Mouse (Mus musculus): ENCODE measurements at regions not wholly inside any gene's neighbourhood (a gene's known extent, or its start where the extent isn't known, plus 50 kb on each side); places are given as distances from the start of the nearest gene placed in this dataset.
"Not testable (repeated sequence)": the region's sequence is repeated elsewhere in the genome, so short reads cannot be mapped to it uniquely, and the experiment has no call there.

DNA sequence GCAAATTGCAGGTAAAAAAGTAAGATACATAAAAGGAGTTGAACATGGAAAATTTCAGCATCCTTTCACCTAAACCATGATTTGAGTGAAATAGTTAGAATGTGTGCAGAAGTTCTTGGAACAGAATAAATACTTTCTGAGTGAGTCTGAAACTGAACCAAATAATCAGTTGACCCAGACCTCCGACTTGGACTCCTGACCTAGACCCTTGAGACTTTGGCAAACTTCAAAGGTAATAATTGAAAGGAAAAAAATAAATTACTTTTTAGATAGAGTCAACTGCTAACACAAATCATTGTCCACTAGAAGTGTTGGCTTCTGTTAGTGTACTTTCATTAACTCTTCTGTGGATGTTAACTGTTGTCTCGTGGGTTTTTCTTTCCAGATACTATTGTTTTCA is 460.6 kb upstream of the Htr2a start:
- DNase-seq: no peak
- intact Hi-C loops (cut with DNase I): no loop called here

DNA sequence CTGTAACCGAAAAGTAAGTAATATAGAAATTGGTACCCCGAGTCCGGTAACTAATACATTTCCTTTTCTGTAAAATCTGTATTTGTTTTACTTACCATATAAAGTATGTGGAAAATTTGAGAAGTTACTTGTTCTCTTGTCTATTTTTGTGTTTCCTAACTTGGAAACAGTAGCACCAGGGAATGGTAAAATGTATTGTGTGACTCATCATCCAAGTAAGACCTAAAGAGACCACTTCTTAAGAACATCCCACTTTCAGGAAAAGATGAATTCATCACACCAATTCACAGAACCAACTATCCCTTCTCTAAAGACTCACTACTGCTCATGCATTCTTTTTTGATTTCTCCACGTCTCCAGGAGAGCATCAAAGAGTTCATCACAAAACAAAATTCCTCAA is 457.6 kb upstream of the Htr2a start:
- no peak for DNase-seq
- intact Hi-C loops (cut with DNase I): no loop called here

DNA sequence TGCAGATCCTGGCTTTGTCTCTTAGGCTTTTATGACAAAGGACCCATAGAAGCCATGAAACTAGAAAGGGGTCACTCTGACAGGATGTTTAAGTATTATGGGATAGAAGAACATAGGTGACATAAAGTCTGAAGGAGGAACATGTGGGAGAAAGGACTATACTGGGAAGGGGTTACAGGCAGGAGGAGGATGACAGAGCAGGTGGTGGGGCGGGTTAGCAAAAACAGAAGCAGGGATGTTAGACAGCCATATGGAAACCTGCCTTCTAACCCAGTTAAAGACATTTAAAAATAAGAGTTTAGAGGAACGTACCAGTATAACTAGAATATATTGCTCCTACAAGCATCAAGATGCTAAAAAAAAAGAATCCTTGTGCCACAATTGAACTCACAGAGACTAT is 438.9 kb upstream of the Htr2a start:
- no peak for DNase-seq
- intact Hi-C loops (cut with DNase I): no loop called here

- intact Hi-C loops (cut with DNase I): no loop called here
- DNase-seq: no peak
Observed at GRCm38 (mm10) chr14:74205011-74205410, 435.6 kb upstream of the Htr2a start.

DNA sequence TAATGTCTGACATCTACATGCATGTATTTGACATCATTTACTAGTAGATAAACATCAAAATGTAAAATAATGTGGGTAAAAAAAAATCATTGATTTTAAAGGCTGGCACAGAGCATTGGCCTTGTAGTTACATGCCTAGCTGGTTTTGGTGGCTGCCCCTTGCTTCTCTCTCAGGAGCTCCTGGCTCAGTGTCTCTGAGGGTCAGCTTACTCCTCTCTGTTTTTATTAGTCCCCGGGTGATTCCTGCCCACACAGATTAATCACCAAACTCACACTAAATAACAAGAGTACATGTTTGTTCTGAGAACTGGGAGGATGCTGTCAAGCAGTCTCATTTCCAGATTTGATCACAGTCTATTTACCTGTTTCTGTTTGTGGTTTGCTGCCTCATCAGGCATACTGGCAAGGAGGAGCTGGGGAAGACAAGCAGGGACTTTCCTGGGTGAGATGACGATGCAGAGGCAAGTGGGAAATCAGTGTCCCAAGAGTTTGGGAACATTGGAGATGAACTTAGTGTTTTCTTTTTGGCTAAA is 422.7 kb upstream of the Htr2a start:
- DNase-seq: no peak
- intact Hi-C loops (cut with DNase I): no loop called here

DNA sequence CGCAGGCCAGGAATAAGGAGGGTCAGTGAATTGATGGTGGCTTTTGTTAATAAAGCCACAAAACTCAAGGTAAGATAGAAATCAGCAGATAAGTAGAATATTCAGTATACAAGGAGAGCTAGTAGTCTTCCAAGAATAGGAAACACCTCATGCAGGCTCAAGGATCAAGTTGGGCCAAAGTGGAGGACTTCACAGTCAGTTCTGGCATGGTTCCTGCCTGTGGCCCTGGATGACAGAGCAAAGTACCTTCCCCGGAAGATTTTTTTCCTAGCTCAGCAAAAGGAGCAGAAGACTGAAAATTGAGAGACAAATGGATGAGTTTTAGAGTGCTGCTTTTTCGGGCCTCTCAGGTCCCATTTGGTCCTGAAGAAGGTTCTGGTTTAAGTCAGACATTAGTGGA is 420.9 kb upstream of the Htr2a start:
- DNase-seq: no peak
- intact Hi-C loops (cut with DNase I): no loop called here

- intact Hi-C loops (cut with DNase I): no loop called here
Observed at GRCm38 (mm10) chr14:74222093-74222492, 418.5 kb upstream of the Htr2a start.

GRCm38 (mm10) chr14:74229560-74230187 is 411.0 kb upstream of the Htr2a start:
- no peak for DNase-seq
- intact Hi-C loops (cut with DNase I): no loop called here

More at GRCm38 (mm10) chr14:74222093-74222492, 418.5 kb upstream of the Htr2a start:
- no peak for DNase-seq

- intact Hi-C loops (cut with DNase I): no loop called here
- no peak for DNase-seq
Observed at GRCm38 (mm10) chr14:74240212-74240611, 400.4 kb upstream of the Htr2a start.

GRCm38 (mm10) chr14:74249263-74249878 is 391.3 kb upstream of the Htr2a start:
- intact Hi-C loops (cut with DNase I): no loop called here
- DNase-seq: no peak

GRCm38 (mm10) chr14:74250021-74250420 is 390.6 kb upstream of the Htr2a start:
- DNase-seq: no peak
- intact Hi-C loops (cut with DNase I): no loop called here

GRCm38 (mm10) chr14:74252189-74253145 is 388.2 kb upstream of the Htr2a start:
- intact Hi-C loops (cut with DNase I): no loop called here
- DNase-seq: no peak

- no peak for DNase-seq
- intact Hi-C loops (cut with DNase I): no loop called here
Observed at GRCm38 (mm10) chr14:74255000-74255399, 385.6 kb upstream of the Htr2a start.

DNA sequence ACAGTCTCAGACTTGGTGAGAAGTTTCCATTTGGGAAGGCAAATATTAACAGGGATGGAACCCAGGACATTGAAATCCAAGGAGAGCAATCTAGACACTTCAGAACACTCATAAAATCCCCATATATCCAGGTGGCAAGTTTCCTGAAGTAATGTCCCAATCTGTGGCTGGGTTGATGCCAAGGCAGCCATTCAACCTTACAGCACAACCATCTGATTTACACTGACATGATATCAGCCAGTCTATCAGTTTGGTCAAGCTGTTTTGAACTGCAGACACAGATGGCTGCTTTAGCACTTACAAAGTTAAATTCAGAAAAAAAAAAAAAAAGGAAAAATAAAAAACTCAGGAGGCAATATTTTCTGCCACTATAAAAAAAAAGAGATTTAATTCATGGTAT is 381.2 kb upstream of the Htr2a start:
- intact Hi-C loops (cut with DNase I): no loop called here
- DNase-seq: no peak

DNA sequence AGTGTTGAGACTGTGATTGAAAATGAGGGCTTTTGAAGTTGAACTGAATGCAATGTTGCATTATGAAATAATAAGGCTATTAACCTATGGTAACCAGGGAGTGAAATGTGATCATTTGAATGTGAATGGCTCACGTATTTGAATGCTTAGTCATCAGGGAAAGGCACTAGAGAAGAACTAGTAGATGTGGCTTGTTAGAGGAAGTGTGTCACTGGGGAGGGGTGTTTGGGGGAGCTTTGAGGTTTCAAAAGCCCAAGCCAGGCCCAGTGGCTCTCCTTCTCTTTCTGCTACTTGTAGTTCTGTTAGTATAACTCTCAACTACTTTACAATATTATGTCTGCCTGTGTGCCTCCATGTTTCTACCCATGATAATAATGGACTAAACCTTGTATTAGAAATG is 373.6 kb upstream of the Htr2a start:
- DNase-seq: no peak
- intact Hi-C loops (cut with DNase I): no loop called here

- DNase-seq: no peak
- intact Hi-C loops (cut with DNase I): no loop called here
Observed at GRCm38 (mm10) chr14:74294560-74294959, 346.1 kb upstream of the Htr2a start.

GRCm38 (mm10) chr14:74304483-74304882 is 336.2 kb upstream of the Htr2a start:
- intact Hi-C loops (cut with DNase I): no loop called here
- DNase-seq: no peak

- intact Hi-C loops (cut with DNase I): no loop called here
- DNase-seq: no peak
Observed at GRCm38 (mm10) chr14:74306717-74307307, 333.8 kb upstream of the Htr2a start.

- DNase-seq; intact Hi-C loops (cut with DNase I): not testable (repeated sequence)
Observed at GRCm38 (mm10) chr14:74309451-74309850, 331.2 kb upstream of the Htr2a start.

DNA sequence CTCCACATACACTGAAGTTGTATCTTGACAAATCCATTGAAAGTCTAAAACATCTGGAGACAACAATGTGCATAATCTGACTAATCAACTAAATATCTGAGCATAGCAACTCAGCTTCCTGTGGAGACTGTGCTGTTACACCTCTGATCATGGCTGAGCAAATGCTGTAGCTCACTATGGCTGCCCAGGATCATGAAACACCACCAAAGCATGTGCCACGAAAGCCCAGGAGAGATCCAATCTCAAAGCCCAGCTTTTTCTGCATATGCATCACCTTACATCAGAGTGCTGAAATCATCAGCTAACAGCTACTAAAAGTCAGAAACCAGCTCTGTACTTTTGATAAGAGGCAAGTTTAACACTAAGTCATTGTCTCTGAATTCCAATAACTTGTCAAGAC is 313.3 kb upstream of the Htr2a start:
- intact Hi-C loops (cut with DNase I): no loop called here
- DNase-seq: no peak

DNA sequence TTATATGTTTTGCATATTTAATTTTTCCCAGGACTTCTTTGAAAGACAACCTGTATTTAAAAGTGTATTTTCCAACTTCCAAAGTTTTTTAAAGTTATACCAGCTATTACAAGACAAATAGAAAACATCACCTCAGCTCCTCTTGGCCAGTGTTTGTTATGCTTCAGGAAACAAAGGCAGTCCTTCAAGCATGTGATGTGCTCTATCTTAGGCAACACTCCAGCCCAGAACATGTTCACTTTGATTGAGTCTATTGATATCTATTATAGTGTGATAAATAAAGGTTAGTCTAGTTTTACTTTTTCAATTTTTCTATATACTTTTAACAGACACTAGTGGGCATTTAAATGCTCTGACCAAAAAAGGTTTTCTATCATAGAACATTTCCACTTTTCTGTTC is 289.9 kb upstream of the Htr2a start:
- DNase-seq: no peak
- intact Hi-C loops (cut with DNase I): no loop called here

All from gastrocnemius, postnatal 36 days (tissue).